Mouse (Mus musculus): ENCODE measurements at regions not wholly inside any gene's neighbourhood (a gene's known extent, or its start where the extent isn't known, plus 50 kb on each side); places are given as distances from the start of the nearest gene placed in this dataset.

DNA sequence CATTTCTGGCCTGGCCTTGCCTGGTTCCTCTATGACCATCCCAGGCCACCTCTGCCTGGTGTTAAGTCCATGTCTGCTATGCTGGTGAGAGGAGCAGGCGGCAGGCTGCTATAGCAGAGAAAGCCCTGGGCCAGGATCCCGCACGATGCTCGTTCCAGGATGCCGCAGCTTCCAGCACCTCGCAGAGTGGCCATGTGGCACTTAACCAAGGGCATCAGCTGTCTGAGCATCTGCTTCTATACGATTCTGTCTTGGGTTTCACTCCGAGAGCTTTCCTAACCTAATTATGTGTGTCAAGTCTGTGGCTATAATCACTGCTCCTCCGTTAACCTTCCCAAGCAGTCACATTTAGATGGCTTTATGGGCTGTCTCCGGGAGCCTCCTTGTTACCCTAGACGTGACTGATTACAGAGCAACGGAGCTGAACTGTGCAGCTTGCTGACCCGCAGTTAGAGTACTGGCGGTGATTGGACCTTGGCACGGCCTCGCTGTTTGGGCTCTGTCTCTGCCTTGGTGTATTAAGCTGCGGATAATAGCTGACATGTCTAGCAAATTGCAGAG lies 64.4 kb downstream of the Ackr3 start:
- H3K27ac ChIP-seq (ENCODE audit: insufficient read depth, low read depth, low read length, poor library complexity, severe bottlenecking), result no peak overlapping the region
- DNase-seq (ENCODE audit: low read depth, low spot score), result no peak

DNA sequence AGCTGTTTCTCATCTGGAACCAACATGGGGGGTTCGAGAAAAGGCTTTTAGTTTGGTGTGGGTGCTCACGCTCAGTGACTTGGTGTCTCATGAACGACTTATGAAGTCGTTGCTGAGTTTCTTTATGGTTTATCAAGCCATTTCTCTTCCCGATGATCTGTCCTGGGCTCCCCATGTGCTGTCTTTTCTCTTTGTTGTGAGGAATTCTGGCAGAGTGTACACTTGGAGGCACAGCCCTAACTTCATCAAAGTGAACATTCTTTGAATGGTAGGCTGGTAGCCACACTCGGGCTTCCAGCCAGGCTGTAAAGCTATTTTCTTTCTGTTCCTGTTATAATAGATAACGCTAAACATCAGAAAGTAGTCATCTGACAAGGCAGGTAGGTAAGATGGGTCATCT lies 65.2 kb downstream of the Ackr3 start:
- TF ChIP-seq MAFK (IDR thresholded peaks at IDR 0.05; ENCODE audit: insufficient read depth, low read depth, low read length) (no peak), HCFC1 (IDR thresholded peaks at IDR 0.05; ENCODE audit: borderline replicate concordance, insufficient read depth, low read length) (no peak), ZNF384 (IDR thresholded peaks at IDR 0.05; ENCODE audit: low read depth, low read length) (no peak), CHD2 (IDR thresholded peaks at IDR 0.05; ENCODE audit: low read depth, low read length) (no peak), ZC3H11A (IDR thresholded peaks at IDR 0.05; ENCODE audit: borderline replicate concordance, low read depth, low read length) (no peak)
- Histone ChIP-seq H3K9ac (ENCODE audit: insufficient read depth, low read depth, low read length, poor library complexity, severe bottlenecking) (no peak overlapping the region), H3K4me1 (ENCODE audit: control insufficient read depth in 2 of 2, insufficient read depth in 2 of 2, low read length in 2 of 2, poor library complexity in 1 of 2) (no peaks in the 10 kb centered on the region), H3K36me3 (ENCODE audit: control insufficient read depth, insufficient read depth, low read length, poor library complexity, severe bottlenecking) (no peaks in the 10 kb centered on the region), H3K4me3 (ENCODE audit: insufficient read depth in 1 of 2, low read depth in 1 of 2, low read length in 2 of 2, poor library complexity in 1 of 2, severe bottlenecking in 1 of 2) (no peak overlapping the region), H3K27ac (ENCODE audit: insufficient read depth, low read depth, low read length, poor library complexity, severe bottlenecking) (no peak overlapping the region), H3K9me3 (ENCODE audit: control insufficient read depth, insufficient read depth, low read depth, low read length) (no peaks in the 10 kb centered on the region)
- in situ Hi-C loops (cut with MboI; ENCODE audit: low sequenced_read_pairs in 2 of 2, unreplicated experiment in 2 of 2), result no loop called here
- DNase-seq (ENCODE audit: low read depth, low spot score), result no peak

More for the DNA sequence above, 64.4 kb downstream of the Ackr3 start:
- Histone ChIP-seq H3K4me3 (ENCODE audit: insufficient read depth in 1 of 2, low read depth in 1 of 2, low read length in 2 of 2, poor library complexity in 1 of 2, severe bottlenecking in 1 of 2) (no peak overlapping the region), H3K9me3 (ENCODE audit: control insufficient read depth, insufficient read depth, low read depth, low read length) (no peaks in the 10 kb centered on the region), H3K36me3 (ENCODE audit: control insufficient read depth, insufficient read depth, low read length, poor library complexity, severe bottlenecking) (no peaks in the 10 kb centered on the region), H3K9ac (ENCODE audit: insufficient read depth, low read depth, low read length, poor library complexity, severe bottlenecking) (no peak overlapping the region), H3K4me1 (ENCODE audit: control insufficient read depth in 2 of 2, insufficient read depth in 2 of 2, low read length in 2 of 2, poor library complexity in 1 of 2) (no peaks in the 10 kb centered on the region)
- TF ChIP-seq MAFK (IDR thresholded peaks at IDR 0.05; ENCODE audit: insufficient read depth, low read depth, low read length), result no peak
- no peak for TF ChIP-seq ZNF384 (IDR thresholded peaks at IDR 0.05; ENCODE audit: low read depth, low read length)
- no peak for TF ChIP-seq ZC3H11A (IDR thresholded peaks at IDR 0.05; ENCODE audit: borderline replicate concordance, low read depth, low read length)
- no peak for TF ChIP-seq CHD2 (IDR thresholded peaks at IDR 0.05; ENCODE audit: low read depth, low read length)
- no peak for TF ChIP-seq HCFC1 (IDR thresholded peaks at IDR 0.05; ENCODE audit: borderline replicate concordance, insufficient read depth, low read length)
- in situ Hi-C loops (cut with MboI; ENCODE audit: low sequenced_read_pairs in 2 of 2, unreplicated experiment in 2 of 2), result no loop called here

DNA sequence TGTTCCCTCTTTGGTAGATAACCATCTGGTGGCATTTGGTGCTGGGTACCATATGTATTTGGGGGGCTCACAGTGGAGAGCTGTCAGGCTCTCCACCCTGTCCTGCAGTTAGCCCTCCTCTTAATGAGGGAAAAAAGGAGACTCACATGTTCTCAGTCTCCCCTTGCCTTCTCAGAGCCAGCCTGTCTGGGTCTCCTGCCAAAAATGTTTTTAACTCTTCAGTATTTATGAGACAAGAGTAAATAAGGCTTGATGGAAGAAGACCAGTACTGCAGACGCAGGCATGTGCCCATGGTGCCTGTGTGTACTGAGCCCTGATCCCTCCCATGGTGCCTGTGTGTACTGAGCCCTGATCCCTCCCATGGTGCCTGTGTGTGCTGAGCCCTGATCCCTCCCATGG lies 66.1 kb downstream of the Ackr3 start:
- Histone ChIP-seq H3K9me3 (ENCODE audit: control insufficient read depth, insufficient read depth, low read depth, low read length) (no peaks in the 10 kb centered on the region), H3K36me3 (ENCODE audit: control insufficient read depth, insufficient read depth, low read length, poor library complexity, severe bottlenecking) (no peaks in the 10 kb centered on the region), H3K27ac (ENCODE audit: insufficient read depth, low read depth, low read length, poor library complexity, severe bottlenecking) (no peak overlapping the region), H3K4me1 (ENCODE audit: control insufficient read depth in 2 of 2, insufficient read depth in 2 of 2, low read length in 2 of 2, poor library complexity in 1 of 2) (no peaks in the 10 kb centered on the region), H3K4me3 (ENCODE audit: insufficient read depth in 1 of 2, low read depth in 1 of 2, low read length in 2 of 2, poor library complexity in 1 of 2, severe bottlenecking in 1 of 2) (no peak overlapping the region), H3K9ac (ENCODE audit: insufficient read depth, low read depth, low read length, poor library complexity, severe bottlenecking) (no peak overlapping the region)
- no peak for DNase-seq (ENCODE audit: low read depth, low spot score)
- TF ChIP-seq HCFC1 (IDR thresholded peaks at IDR 0.05; ENCODE audit: borderline replicate concordance, insufficient read depth, low read length) (no peak), ZNF384 (IDR thresholded peaks at IDR 0.05; ENCODE audit: low read depth, low read length) (no peak)
- in situ Hi-C loops (cut with MboI; ENCODE audit: low sequenced_read_pairs in 2 of 2, unreplicated experiment in 2 of 2), result no loop called here

DNA sequence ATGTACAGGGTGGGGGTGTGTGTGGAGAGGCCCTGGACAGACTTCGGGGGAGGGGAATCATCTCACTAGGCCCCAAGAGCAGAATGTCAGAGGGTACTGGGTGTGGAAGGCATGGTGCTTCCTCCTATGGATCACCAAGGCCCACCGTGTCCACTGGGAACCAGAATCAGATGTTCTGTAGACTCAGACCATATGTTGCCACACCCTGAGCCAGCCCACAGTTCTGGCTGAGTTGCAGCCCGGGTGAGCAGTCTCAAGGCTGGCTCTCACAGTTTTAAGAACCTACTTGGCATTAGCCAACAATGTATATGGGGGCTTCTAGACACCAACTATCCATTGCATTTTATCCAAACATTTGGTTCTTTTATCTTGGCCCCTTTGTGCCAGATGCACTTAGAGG lies 67.5 kb downstream of the Ackr3 start:
- H3K36me3 ChIP-seq (ENCODE audit: control insufficient read depth, insufficient read depth, low read length, poor library complexity, severe bottlenecking), result no peaks in the 10 kb centered on the region
- no peak overlapping the region for H3K9ac ChIP-seq (ENCODE audit: insufficient read depth, low read depth, low read length, poor library complexity, severe bottlenecking)
- H3K4me3 ChIP-seq (ENCODE audit: insufficient read depth in 1 of 2, low read depth in 1 of 2, low read length in 2 of 2, poor library complexity in 1 of 2, severe bottlenecking in 1 of 2), result no peak overlapping the region
- no peaks in the 10 kb centered on the region for H3K9me3 ChIP-seq (ENCODE audit: control insufficient read depth, insufficient read depth, low read depth, low read length)
- TF ChIP-seq MAFK (IDR thresholded peaks at IDR 0.05; ENCODE audit: insufficient read depth, low read depth, low read length) (no peak), HCFC1 (IDR thresholded peaks at IDR 0.05; ENCODE audit: borderline replicate concordance, insufficient read depth, low read length) (no peak)
- DNase-seq (ENCODE audit: low read depth, low spot score), result no peak
- in situ Hi-C loops (cut with MboI; ENCODE audit: low sequenced_read_pairs in 2 of 2, unreplicated experiment in 2 of 2), result no loop called here
- no peaks in the 10 kb centered on the region for H3K4me1 ChIP-seq (ENCODE audit: control insufficient read depth in 2 of 2, insufficient read depth in 2 of 2, low read length in 2 of 2, poor library complexity in 1 of 2)
- H3K27ac ChIP-seq (ENCODE audit: insufficient read depth, low read depth, low read length, poor library complexity, severe bottlenecking), result no peak overlapping the region

DNA sequence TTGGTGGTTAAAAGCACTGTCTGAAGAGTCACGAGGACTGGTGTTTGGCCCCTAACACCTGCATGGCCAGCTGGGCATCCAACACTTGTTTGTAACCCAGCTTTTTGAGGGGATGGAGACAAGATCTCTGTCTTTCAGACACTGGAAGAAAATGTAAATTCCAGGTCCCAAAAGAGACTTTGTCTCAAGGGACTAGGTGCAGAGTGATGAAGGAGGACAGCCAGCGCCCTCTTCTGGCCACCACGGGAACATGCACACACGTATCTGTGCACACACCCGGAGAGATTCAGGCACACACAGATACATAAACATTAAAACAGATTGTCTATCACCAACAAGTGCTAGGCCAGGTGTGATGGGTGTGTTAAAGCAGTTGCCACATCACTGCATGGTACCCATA lies 68.6 kb downstream of the Ackr3 start:
- no peak overlapping the region for H3K9ac ChIP-seq (ENCODE audit: insufficient read depth, low read depth, low read length, poor library complexity, severe bottlenecking)
- DNase-seq (ENCODE audit: low read depth, low spot score), result no peak
- no peaks in the 10 kb centered on the region for H3K4me1 ChIP-seq (ENCODE audit: control insufficient read depth in 2 of 2, insufficient read depth in 2 of 2, low read length in 2 of 2, poor library complexity in 1 of 2)
- in situ Hi-C loops (cut with MboI; ENCODE audit: low sequenced_read_pairs in 2 of 2, unreplicated experiment in 2 of 2), result no loop called here
- H3K27ac ChIP-seq (ENCODE audit: insufficient read depth, low read depth, low read length, poor library complexity, severe bottlenecking), result no peak overlapping the region
- no peaks in the 10 kb centered on the region for H3K36me3 ChIP-seq (ENCODE audit: control insufficient read depth, insufficient read depth, low read length, poor library complexity, severe bottlenecking)
- TF ChIP-seq HCFC1 (IDR thresholded peaks at IDR 0.05; ENCODE audit: borderline replicate concordance, insufficient read depth, low read length), result no peak
- TF ChIP-seq ZC3H11A (IDR thresholded peaks at IDR 0.05; ENCODE audit: borderline replicate concordance, low read depth, low read length), result no peak
- no peak for TF ChIP-seq MAFK (IDR thresholded peaks at IDR 0.05; ENCODE audit: insufficient read depth, low read depth, low read length)
- no peak for TF ChIP-seq CHD2 (IDR thresholded peaks at IDR 0.05; ENCODE audit: low read depth, low read length)
- no peak for TF ChIP-seq ZNF384 (IDR thresholded peaks at IDR 0.05; ENCODE audit: low read depth, low read length)
- no peak overlapping the region for H3K4me3 ChIP-seq (ENCODE audit: insufficient read depth in 1 of 2, low read depth in 1 of 2, low read length in 2 of 2, poor library complexity in 1 of 2, severe bottlenecking in 1 of 2)
- H3K9me3 ChIP-seq (ENCODE audit: control insufficient read depth, insufficient read depth, low read depth, low read length), result no peaks in the 10 kb centered on the region
